Mouse (Mus musculus): Measurements from ENCODE around the gene Tmem116. TPM values are rescaled to one million over a fixed set of nuclear protein-coding genes. Genes with fewer than 3 reads are reported as not detected.

Tmem116 gene
- total and polyA plus RNA-seq, 2 experiments from 2014 or later: 0.66 to 2.5 TPM

DNA sequence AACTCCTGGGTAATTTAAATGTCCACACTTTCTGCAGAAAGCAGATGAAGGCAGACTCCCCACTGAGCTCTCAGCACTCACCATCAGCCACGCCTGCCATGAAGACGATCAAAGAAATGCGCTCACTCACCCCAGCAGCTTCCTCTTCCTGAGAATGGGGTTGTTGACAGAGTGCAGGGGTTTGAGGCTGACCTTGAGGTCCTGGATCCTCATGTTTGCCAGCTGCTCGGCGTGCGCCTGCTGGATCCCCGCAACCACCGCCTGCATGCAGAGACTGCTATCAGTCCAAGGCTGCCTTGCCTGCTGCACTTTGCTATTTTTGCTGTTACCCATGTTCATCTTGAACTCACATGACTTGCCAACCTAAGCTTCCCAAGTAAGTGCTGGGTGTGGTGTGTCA lies 75.3 kb downstream of the Tmem116 start:
- no peak overlapping the region for H3K27ac ChIP-seq (ENCODE audit: low read depth, low read length)
- WGBS: 74% methylated on average over 8 of the region's 8 CpGs
- H3K9me3 ChIP-seq (ENCODE audit: low read length): no peaks in the 10 kb centered on the region
- ATAC-seq (ENCODE audit: low FRiP score) (no peak), DNase-seq (ENCODE audit: low spot score) (no peak)
- peaks cover 66% of the 10 kb centered on the region for H3K36me3 ChIP-seq (ENCODE audit: insufficient read depth, low read length)
- H3K4me3 ChIP-seq (ENCODE audit: low read depth, low read length): no peak overlapping the region
- H3K27me3 ChIP-seq (ENCODE audit: insufficient read depth, low read length): no peaks in the 10 kb centered on the region
- H3K9ac ChIP-seq (replicated peaks; ENCODE audit: low read length, poor library complexity, severe bottlenecking): no peak overlapping the region
- TF ChIP-seq CTCF (IDR thresholded peaks at IDR 0.05): no peak
- H3K4me1 ChIP-seq (ENCODE audit: insufficient read depth, low read length): no peaks in the 10 kb centered on the region
- no peak overlapping the region for H3K4me2 ChIP-seq (ENCODE audit: low read depth, low read length, poor library complexity, severe bottlenecking)

GRCm38 (mm10) chr5:121534521-121534920 lies 82.8 kb downstream of the Tmem116 start:
- WGBS: 98% methylated on average over 5 of the region's 5 CpGs
- Histone ChIP-seq H3K27ac (ENCODE audit: low read depth, low read length) (no peak overlapping the region), H3K9ac (replicated peaks; ENCODE audit: low read length, poor library complexity, severe bottlenecking) (no peak overlapping the region), H3K4me1 (ENCODE audit: insufficient read depth, low read length) (no peaks in the 10 kb centered on the region), H3K4me2 (ENCODE audit: low read depth, low read length, poor library complexity, severe bottlenecking) (no peak overlapping the region), H3K36me3 (ENCODE audit: insufficient read depth, low read length) (peaks cover 74% of the 10 kb centered on the region), H3K9me3 (ENCODE audit: low read length) (no peaks in the 10 kb centered on the region), H3K27me3 (ENCODE audit: insufficient read depth, low read length) (no peaks in the 10 kb centered on the region), H3K4me3 (ENCODE audit: low read depth, low read length) (no peak overlapping the region)
- ATAC-seq (ENCODE audit: low FRiP score): no peak
- no peak for DNase-seq (ENCODE audit: low spot score)
- TF ChIP-seq CTCF (IDR thresholded peaks at IDR 0.05): peak; percentile 54

DNA sequence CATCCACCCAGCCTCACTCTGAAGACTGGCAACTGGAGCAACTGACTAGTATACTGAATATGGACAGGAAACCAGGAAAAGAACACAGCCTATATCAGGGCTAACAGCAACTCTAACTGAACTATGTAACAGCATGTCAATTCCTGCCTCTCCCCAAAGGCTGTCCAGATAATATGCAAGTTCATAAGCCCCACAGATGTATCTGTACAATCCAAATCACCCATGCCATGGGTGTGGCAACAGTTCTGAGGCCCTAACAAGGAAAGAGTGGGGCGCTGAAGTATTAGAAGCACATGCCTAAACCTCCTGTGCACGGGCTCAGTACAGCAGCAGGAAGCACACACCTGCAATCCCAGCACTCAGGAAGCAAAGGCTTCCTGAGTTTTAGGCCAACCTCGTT lies 83.4 kb downstream of the Tmem116 start:
- H3K9ac ChIP-seq (replicated peaks; ENCODE audit: low read length, poor library complexity, severe bottlenecking): no peak overlapping the region
- H3K4me3 ChIP-seq (ENCODE audit: low read depth, low read length): no peak overlapping the region
- no peak for DNase-seq (ENCODE audit: low spot score)
- no peaks in the 10 kb centered on the region for H3K27me3 ChIP-seq (ENCODE audit: insufficient read depth, low read length)
- no peak for ATAC-seq (ENCODE audit: low FRiP score)
- H3K27ac ChIP-seq (ENCODE audit: low read depth, low read length): no peak overlapping the region
- H3K4me2 ChIP-seq (ENCODE audit: low read depth, low read length, poor library complexity, severe bottlenecking): no peak overlapping the region
- H3K4me1 ChIP-seq (ENCODE audit: insufficient read depth, low read length): no peaks in the 10 kb centered on the region
- peaks cover 70% of the 10 kb centered on the region for H3K36me3 ChIP-seq (ENCODE audit: insufficient read depth, low read length)
- TF ChIP-seq CTCF (IDR thresholded peaks at IDR 0.05): no peak
- 96% methylated on average over 3 of the region's 3 CpGs for WGBS
- H3K9me3 ChIP-seq (ENCODE audit: low read length): no peaks in the 10 kb centered on the region

DNA sequence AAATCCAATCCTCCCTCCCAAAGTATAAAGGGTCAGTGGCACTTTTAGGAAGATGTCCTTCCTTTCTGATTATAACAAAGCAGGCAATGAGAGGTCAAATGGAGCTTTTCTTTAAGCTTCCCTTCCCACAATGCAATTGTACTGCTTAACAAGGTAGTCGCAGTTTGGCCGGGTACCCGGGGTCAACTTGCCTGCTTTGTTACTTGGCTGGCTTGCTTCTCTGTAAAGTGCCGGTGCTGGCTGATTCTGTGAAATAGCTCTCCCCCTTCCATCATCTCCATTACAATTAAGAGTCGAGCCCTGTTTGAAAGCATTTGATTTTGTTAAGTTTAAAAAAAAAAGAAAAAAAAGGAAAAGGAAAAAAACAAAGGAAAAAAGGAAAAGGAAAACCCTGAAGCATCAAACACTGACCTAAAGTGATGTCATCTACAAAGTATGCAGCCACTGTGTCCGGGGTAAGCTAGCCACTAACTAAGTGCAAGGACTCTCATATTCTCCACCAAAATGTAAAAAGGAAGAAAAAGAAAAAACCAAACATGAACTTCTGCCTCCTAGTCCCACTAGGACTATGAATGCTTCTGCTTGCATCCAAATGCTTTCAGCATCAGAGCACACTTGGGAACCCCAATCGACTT lies 85.3 kb downstream of the Tmem116 start:
- no peaks in the 10 kb centered on the region for H3K27me3 ChIP-seq (ENCODE audit: insufficient read depth, low read length)
- H3K4me2 ChIP-seq (ENCODE audit: low read depth, low read length, poor library complexity, severe bottlenecking): no peak overlapping the region
- H3K4me1 ChIP-seq (ENCODE audit: insufficient read depth, low read length): no peaks in the 10 kb centered on the region
- DNase-seq (ENCODE audit: low spot score) (no peak), ATAC-seq (ENCODE audit: low FRiP score) (no peak)
- no peak overlapping the region for H3K27ac ChIP-seq (ENCODE audit: low read depth, low read length)
- WGBS: 65% methylated on average over 7 of the region's 7 CpGs
- H3K9me3 ChIP-seq (ENCODE audit: low read length): no peaks in the 10 kb centered on the region
- H3K9ac ChIP-seq (replicated peaks; ENCODE audit: low read length, poor library complexity, severe bottlenecking): no peak overlapping the region
- H3K4me3 ChIP-seq (ENCODE audit: low read depth, low read length): no peak overlapping the region
- TF ChIP-seq CTCF (IDR thresholded peaks at IDR 0.05): no peak
- peaks cover 56% of the 10 kb centered on the region for H3K36me3 ChIP-seq (ENCODE audit: insufficient read depth, low read length)

DNA sequence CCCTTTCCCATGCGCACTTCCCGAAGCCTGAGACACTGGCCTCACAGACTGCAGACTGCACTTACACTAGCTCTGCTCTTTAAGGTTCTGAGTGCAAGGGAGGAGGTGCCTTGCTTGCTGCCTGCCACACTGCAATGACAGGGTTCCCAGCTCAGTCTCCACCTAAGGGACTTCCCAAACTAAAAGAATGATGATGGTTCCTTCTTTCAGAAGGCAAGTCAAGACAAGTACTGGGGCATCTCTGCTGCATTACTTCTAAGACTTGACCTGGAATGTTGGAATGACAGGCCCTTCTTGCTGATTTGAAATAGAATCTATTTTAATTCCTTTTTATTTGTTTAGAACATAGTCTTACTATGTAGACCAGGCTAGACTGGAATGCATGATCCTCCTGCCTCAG lies 85.9 kb downstream of the Tmem116 start:
- 86% methylated on average over 2 of the region's 2 CpGs for WGBS
- TF ChIP-seq CTCF (IDR thresholded peaks at IDR 0.05): no peak
- no peak for ATAC-seq (ENCODE audit: low FRiP score)

GRCm38 (mm10) chr5:121540066-121540465 lies 88.4 kb downstream of the Tmem116 start:
- Histone ChIP-seq H3K27me3 (ENCODE audit: insufficient read depth, low read length) (no peaks in the 10 kb centered on the region), H3K4me3 (ENCODE audit: low read depth, low read length) (no peak overlapping the region), H3K27ac (ENCODE audit: low read depth, low read length) (no peak overlapping the region), H3K4me1 (ENCODE audit: insufficient read depth, low read length) (peaks cover 6% of the 10 kb centered on the region), H3K36me3 (ENCODE audit: insufficient read depth, low read length) (peaks cover 34% of the 10 kb centered on the region), H3K9ac (replicated peaks; ENCODE audit: low read length, poor library complexity, severe bottlenecking) (no peak overlapping the region), H3K4me2 (ENCODE audit: low read depth, low read length, poor library complexity, severe bottlenecking) (no peak overlapping the region), H3K9me3 (ENCODE audit: low read length) (no peaks in the 10 kb centered on the region)
- ATAC-seq (ENCODE audit: low FRiP score): no peak
- 93% methylated on average over 5 of the region's 5 CpGs for WGBS
- DNase-seq (ENCODE audit: low spot score): no peak
- no peak for TF ChIP-seq CTCF (IDR thresholded peaks at IDR 0.05)

More for the DNA sequence above, 85.9 kb downstream of the Tmem116 start:
- Histone ChIP-seq H3K27me3 (ENCODE audit: insufficient read depth, low read length) (no peaks in the 10 kb centered on the region), H3K9me3 (ENCODE audit: low read length) (no peaks in the 10 kb centered on the region), H3K4me2 (ENCODE audit: low read depth, low read length, poor library complexity, severe bottlenecking) (no peak overlapping the region), H3K9ac (replicated peaks; ENCODE audit: low read length, poor library complexity, severe bottlenecking) (no peak overlapping the region), H3K4me3 (ENCODE audit: low read depth, low read length) (no peak overlapping the region), H3K36me3 (ENCODE audit: insufficient read depth, low read length) (peaks cover 51% of the 10 kb centered on the region), H3K4me1 (ENCODE audit: insufficient read depth, low read length) (no peaks in the 10 kb centered on the region), H3K27ac (ENCODE audit: low read depth, low read length) (no peak overlapping the region)
- DNase-seq (ENCODE audit: low spot score): no peak
